Mouse (Mus musculus) subcutaneous adipose tissue, adult 2 months (tissue): Measurements from ENCODE around the gene Slc37a4. TPM values are rescaled to one million over a fixed set of nuclear protein-coding genes. Genes with fewer than 3 reads are reported as not detected.

Source experiments
- polyA plus RNA-seq: library from polyadenylated mRNA; depleted of rRNA; stranded (reverse); fragments of >200 nt; gene quantifications from 2 replicates; pipeline ENCODE4 v1.2.3, GENCODE M21; 2012; ENCODE audit warnings: low replicate concordance; rRNA removed

Gene Slc37a4
- polyA plus RNA-seq = 35.9 and 39.9 TPM in 2 replicates

GRCm38 (mm10) chr9:44396684-44397411 is at the start of gene Slc37a4:
TSS of gene Slc37a4 (plus strand) at chr9:44396852.

GRCm38 (mm10) chr9:44361190-44361917 is 35.3 kb upstream of the Slc37a4 start, which contains the start of gene Vps11:
TSS of gene Vps11 (minus strand) at chr9:44361670.

GRCm38 (mm10) chr9:44379054-44379834 is 17.4 kb upstream of the Slc37a4 start, which contains the start of gene Hyou1:
TSS of gene Hyou1 (plus strand) at chr9:44379490.

GRCm38 (mm10) chr9:44406906-44407751 is 10.5 kb downstream of the Slc37a4 start, which contains the start of the genes Rps25 and Trappc4:
TSS of gene Rps25 (plus strand) at chr9:44407139.
TSS of gene Trappc4 (minus strand) at chr9:44407600.

GRCm38 (mm10) chr9:44418519-44419385 is 22.1 kb downstream of the Slc37a4 start, which contains the start of gene Ccdc84:
TSS of gene Ccdc84 (minus strand) at chr9:44418569.

GRCm38 (mm10) chr9:44440961-44441360 is 44.3 kb downstream of the Slc37a4 start, which contains the start of gene Foxr1:
TSS of gene Foxr1 (minus strand) at chr9:44441136.

Other genes with a start within 250 kb of the Slc37a4 start
- 11.5 and 18.6 TPM in 2 replicates for gene Cbl, start 162.8 kb upstream of the Slc37a4 start, polyA plus RNA-seq
- gene Ccdc153, start 156.2 kb upstream of the Slc37a4 start, polyA plus RNA-seq = not detected in 2 replicates
- 0.10 and 0.13 TPM in 2 replicates for gene Pdzd3, start 145.4 kb upstream of the Slc37a4 start, polyA plus RNA-seq
- 23.7 and 26.2 TPM in 2 replicates for gene Nlrx1, start 128.3 kb upstream of the Slc37a4 start, polyA plus RNA-seq
- 4.6 and 20.7 TPM in 2 replicates for gene Abcg4, start 108.2 kb upstream of the Slc37a4 start, polyA plus RNA-seq
- gene Hinfp, start 91.2 kb upstream of the Slc37a4 start, polyA plus RNA-seq = 27.2 and 45.3 TPM in 2 replicates
- gene C2cd2l, start 76.6 kb upstream of the Slc37a4 start, polyA plus RNA-seq = 64.0 and 72.6 TPM in 2 replicates
- gene Dpagt1, start 70.8 kb upstream of the Slc37a4 start, polyA plus RNA-seq = 71.2 and 80.6 TPM in 2 replicates
- 28.0 and 118 TPM in 2 replicates for gene H2afx, start 62.2 kb upstream of the Slc37a4 start, polyA plus RNA-seq
- gene Hmbs, start 52.6 kb upstream of the Slc37a4 start, polyA plus RNA-seq = 62.0 and 66.6 TPM in 2 replicates
- 35.6 and 39.4 TPM in 2 replicates for gene Vps11, start 35.2 kb upstream of the Slc37a4 start, polyA plus RNA-seq
- 32.6 and 83.1 TPM in 2 replicates for gene Hyou1, start 17.4 kb upstream of the Slc37a4 start, polyA plus RNA-seq
- gene Rps25, start 10.3 kb downstream of the Slc37a4 start, polyA plus RNA-seq = 174 and 399 TPM in 2 replicates
- gene Trappc4, start 10.7 kb downstream of the Slc37a4 start, polyA plus RNA-seq = 73.4 and 120 TPM in 2 replicates
- 26.8 and 28.5 TPM in 2 replicates for gene Ccdc84, start 21.7 kb downstream of the Slc37a4 start, polyA plus RNA-seq
- not detected in 2 replicates for gene Foxr1, start 44.3 kb downstream of the Slc37a4 start, polyA plus RNA-seq
- gene Upk2, start 58.1 kb downstream of the Slc37a4 start, polyA plus RNA-seq = 0.14 and 5.6 TPM in 2 replicates
- gene Bcl9l, start 86.0 kb downstream of the Slc37a4 start, polyA plus RNA-seq = 41.1 and 47.8 TPM in 2 replicates
- gene Cxcr5, start 165.0 kb downstream of the Slc37a4 start, polyA plus RNA-seq = 0.24 and 0.46 TPM in 2 replicates
- 24.7 and 33.1 TPM in 2 replicates for gene Ddx6, start 208.0 kb downstream of the Slc37a4 start, polyA plus RNA-seq